Mouse (Mus musculus) forebrain, embryonic 11.5 days (tissue): ENCODE measurements at regions not wholly inside any gene's neighbourhood (a gene's known extent, or its start where the extent isn't known, plus 50 kb on each side); places are given as distances from the start of the nearest gene placed in this dataset.

Experiments used
- ATAC-seq: fragments of 200-750 bp; cut with Nextera tagmentation; replicated peaks from 2 replicates; pipeline ENCODE4 v1.8.0; 2017; ENCODE audit warnings: moderate TSS enrichment; ENCODE audit not compliant: low FRiP score
- DNase-seq: peaks from one replicate; pipeline ENCODE4 v3.0.0-alpha.2; 2017; ENCODE audit warnings: low spot score
- H3K27ac ChIP-seq: fragments of 300-500 bp; sonication (generic); 2 replicates; pipeline ENCODE4 v1.5.1; 2014; ENCODE audit warnings: low read depth, low read length
- H3K27me3 ChIP-seq: fragments of 300-500 bp; sonication (generic); 2 replicates; pipeline ENCODE4 v1.6.1; 2014; ENCODE audit warnings: mild to moderate bottlenecking, low read length, mixed read lengths; ENCODE audit not compliant: control insufficient read depth, insufficient read depth
- H3K36me3 ChIP-seq: fragments of 300-500 bp; sonication (generic); 2 replicates; pipeline ENCODE4 v1.6.1; 2014; ENCODE audit warnings: mild to moderate bottlenecking, low read length, moderate library complexity, mixed read lengths; ENCODE audit not compliant: control insufficient read depth, insufficient read depth
- H3K4me1 ChIP-seq: fragments of 300-500 bp; sonication (generic); replicated peaks from 2 replicates; pipeline ENCODE4 v1.6.1; 2014; ENCODE audit warnings: low read length, mixed read lengths; ENCODE audit not compliant: control insufficient read depth, insufficient read depth
- H3K4me2 ChIP-seq: fragments of 300-500 bp; sonication (generic); 2 replicates; pipeline ENCODE4 v1.6.1; 2014; ENCODE audit warnings: low read depth, mild to moderate bottlenecking, low read length, moderate library complexity, mixed read lengths; ENCODE audit not compliant: severe bottlenecking
- H3K4me3 ChIP-seq: fragments of 300-500 bp; sonication (generic); 2 replicates; pipeline ENCODE4 v1.5.1; 2014; ENCODE audit warnings: low read depth, low read length
- H3K9ac ChIP-seq: fragments of 300-500 bp; sonication (generic); 2 replicates; pipeline ENCODE4 v1.6.1; 2014; ENCODE audit warnings: low read length
- H3K9me3 ChIP-seq: fragments of 300-500 bp; sonication (generic); 2 replicates; pipeline ENCODE4 v1.6.1; 2016; ENCODE audit warnings: low read length, mixed read lengths; ENCODE audit not compliant: control insufficient read depth
- WGBS: fragments of 180-500 bp; shearing (Covaris S2); extraction: QIAGEN DNeasy Blood & Tissue Kit; methylation state at CpG from one replicate; pipeline ENCODE4 v1.1.7; 2014; 5-methylcytosine and 5-hydroxymethylcytosine counted together

GRCm38 (mm10) chr13:90797209-90797608, 107.9 kb downstream of the Atp6ap1l start:
- Histone ChIP-seq H3K9ac (no peak overlapping the region), H3K4me2 (no peak overlapping the region), H3K27ac (no peak overlapping the region), H3K9me3 (no peaks in the 10 kb centered on the region), H3K27me3 (no peaks in the 10 kb centered on the region), H3K4me3 (no peak overlapping the region), H3K36me3 (no peaks in the 10 kb centered on the region), H3K4me1 (no peaks in the 10 kb centered on the region)
- WGBS = 91% methylated on average over 3 of the region's 3 CpGs
- no peak for ATAC-seq
- no peak for DNase-seq

DNA sequence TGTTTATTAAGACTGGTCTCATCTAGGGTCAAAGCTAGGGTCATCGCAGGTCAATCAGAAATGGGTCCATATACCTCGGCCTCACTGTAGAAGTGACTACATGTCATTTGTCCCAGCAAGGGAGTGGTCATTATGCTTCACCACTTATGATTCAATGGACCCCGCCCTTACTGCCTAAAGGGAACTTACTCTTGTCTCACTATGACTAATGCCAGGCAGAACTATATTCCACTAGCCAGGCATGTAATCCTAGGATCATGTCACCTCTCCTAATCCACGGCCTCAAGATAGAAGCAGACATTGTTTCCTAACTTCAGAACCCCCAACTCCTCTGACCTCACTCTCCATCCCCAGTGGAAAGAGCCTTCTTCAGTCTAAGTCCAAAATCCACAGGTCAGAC, 108.3 kb downstream of the Atp6ap1l start:
- no peaks in the 10 kb centered on the region for H3K9me3 ChIP-seq
- no peak overlapping the region for H3K4me3 ChIP-seq
- H3K9ac ChIP-seq = no peak overlapping the region
- H3K4me2 ChIP-seq = no peak overlapping the region
- H3K27me3 ChIP-seq = no peaks in the 10 kb centered on the region
- WGBS = 87% methylated on average over 4 of the region's 4 CpGs
- no peak overlapping the region for H3K27ac ChIP-seq
- DNase-seq = no peak
- H3K4me1 ChIP-seq = no peaks in the 10 kb centered on the region
- no peak for ATAC-seq
- H3K36me3 ChIP-seq = no peaks in the 10 kb centered on the region

DNA sequence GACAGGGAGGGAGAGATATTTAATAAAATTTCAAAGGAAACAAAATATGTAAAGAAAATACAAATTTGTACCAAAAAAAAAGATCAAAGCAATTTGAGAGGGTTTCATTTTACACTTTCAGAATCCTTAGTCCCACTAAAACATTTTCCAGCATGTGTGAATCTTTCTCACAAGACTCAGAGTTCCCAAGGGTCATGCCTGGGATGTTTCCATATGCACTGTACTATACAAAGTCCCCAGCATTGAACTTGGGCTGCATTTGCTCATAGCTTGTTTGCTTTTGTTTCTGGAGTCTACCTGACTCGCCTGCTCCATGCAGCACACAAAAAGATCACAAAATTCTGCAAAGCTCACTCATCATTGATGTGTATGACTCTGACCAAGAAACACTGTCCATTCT, 122.7 kb downstream of the Atp6ap1l start:
- Histone ChIP-seq H3K9ac (no peak overlapping the region), H3K36me3 (no peaks in the 10 kb centered on the region), H3K9me3 (no peaks in the 10 kb centered on the region), H3K27ac (no peak overlapping the region), H3K4me1 (no peaks in the 10 kb centered on the region), H3K27me3 (no peaks in the 10 kb centered on the region), H3K4me2 (no peak overlapping the region), H3K4me3 (no peak overlapping the region)
- 90% methylated on average over 1 of the region's 1 CpGs for WGBS
- DNase-seq (no peak), ATAC-seq (no peak)

GRCm38 (mm10) chr13:90781974-90782373, 123.2 kb downstream of the Atp6ap1l start:
- DNase-seq (no peak), ATAC-seq (no peak)
- no peaks in the 10 kb centered on the region for H3K9me3 ChIP-seq
- no peak overlapping the region for H3K4me3 ChIP-seq
- H3K27me3 ChIP-seq = no peaks in the 10 kb centered on the region
- no peaks in the 10 kb centered on the region for H3K4me1 ChIP-seq
- H3K27ac ChIP-seq = no peak overlapping the region
- 87% methylated on average over 2 of the region's 2 CpGs for WGBS
- H3K4me2 ChIP-seq = no peak overlapping the region
- H3K9ac ChIP-seq = no peak overlapping the region
- H3K36me3 ChIP-seq = no peaks in the 10 kb centered on the region

GRCm38 (mm10) chr13:90777952-90778298, 127.2 kb downstream of the Atp6ap1l start:
- no peak overlapping the region for H3K4me3 ChIP-seq
- H3K9me3 ChIP-seq = no peaks in the 10 kb centered on the region
- 91% methylated on average over 4 of the region's 4 CpGs for WGBS
- H3K27me3 ChIP-seq = no peaks in the 10 kb centered on the region
- H3K4me2 ChIP-seq = no peak overlapping the region
- no peak overlapping the region for H3K27ac ChIP-seq
- no peak for DNase-seq
- ATAC-seq = no peak
- H3K36me3 ChIP-seq = no peaks in the 10 kb centered on the region
- H3K4me1 ChIP-seq = no peaks in the 10 kb centered on the region
- no peak overlapping the region for H3K9ac ChIP-seq

- Histone ChIP-seq H3K4me1 (no peaks in the 10 kb centered on the region), H3K4me2 (no peak overlapping the region), H3K27me3 (no peaks in the 10 kb centered on the region), H3K9ac (no peak overlapping the region), H3K9me3 (no peaks in the 10 kb centered on the region), H3K4me3 (no peak overlapping the region), H3K36me3 (no peaks in the 10 kb centered on the region), H3K27ac (no peak overlapping the region)
- 87% methylated on average over 5 of the region's 5 CpGs for WGBS
- DNase-seq (no peak), ATAC-seq (no peak)
These were observed 127.8 kb downstream of the Atp6ap1l start for GRCm38 (mm10) chr13:90777123-90777951.

DNA sequence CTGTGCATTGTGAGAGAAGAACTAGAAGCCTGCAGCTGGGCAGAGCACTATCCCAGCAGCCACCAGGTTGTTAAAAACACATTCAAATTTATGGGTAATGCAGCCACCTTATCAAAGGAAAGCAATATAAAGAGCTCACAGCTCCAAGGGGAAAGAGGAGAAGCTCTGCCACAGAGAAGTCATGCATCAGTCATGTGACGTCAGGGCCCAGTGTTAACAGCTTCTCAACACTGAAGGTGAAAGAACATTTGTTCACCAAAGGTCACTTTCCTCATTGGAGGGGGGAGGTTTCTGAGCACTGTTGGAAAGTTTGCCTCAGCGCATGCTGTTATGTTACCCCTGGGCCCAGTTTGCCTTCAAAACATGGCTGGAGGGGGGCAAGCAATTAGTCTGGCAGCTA, 143.0 kb downstream of the Atp6ap1l start:
- Histone ChIP-seq H3K4me1 (no peaks in the 10 kb centered on the region; the same call in 1 of the 2 replicates), H3K4me3 (no peak overlapping the region), H3K4me2 (no peak overlapping the region), H3K9ac (no peak overlapping the region), H3K36me3 (no peaks in the 10 kb centered on the region), H3K27me3 (no peaks in the 10 kb centered on the region), H3K27ac (no peak overlapping the region), H3K9me3 (no peaks in the 10 kb centered on the region)
- ATAC-seq (no peak), DNase-seq (no peak)
- 45% methylated on average over 2 of the region's 2 CpGs for WGBS

DNA sequence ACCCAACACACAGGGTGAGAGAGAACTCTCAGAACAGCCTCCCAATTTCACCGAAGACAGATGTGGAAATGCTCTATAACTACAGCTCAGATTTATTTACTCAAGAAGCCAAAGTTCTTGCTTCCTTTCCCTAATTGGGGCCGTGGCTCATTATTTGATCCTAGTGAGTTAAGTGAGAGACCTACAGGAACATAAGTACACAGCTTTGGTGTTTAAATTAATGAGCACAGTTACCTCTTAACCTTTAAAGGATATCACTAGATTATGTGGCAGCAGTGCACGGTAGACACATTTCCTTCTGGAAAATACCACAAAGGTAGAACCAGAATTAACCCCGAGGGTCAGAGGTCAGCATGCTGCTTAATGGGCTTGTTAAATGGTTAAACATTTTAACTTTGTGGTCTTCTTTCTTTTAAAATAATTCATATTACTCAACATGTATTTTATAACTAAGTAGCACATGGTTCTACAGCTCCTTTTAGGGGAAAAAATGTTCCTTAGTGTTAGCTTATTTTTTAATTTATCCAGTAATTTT, 144.6 kb downstream of the Atp6ap1l start:
- Histone ChIP-seq H3K9me3 (no peaks in the 10 kb centered on the region), H3K27ac (no peak overlapping the region), H3K9ac (no peak overlapping the region), H3K27me3 (no peaks in the 10 kb centered on the region), H3K4me2 (no peak overlapping the region), H3K36me3 (no peaks in the 10 kb centered on the region), H3K4me1 (no peaks in the 10 kb centered on the region; the same call in 1 of the 2 replicates), H3K4me3 (no peak overlapping the region)
- DNase-seq = no peak
- 62% methylated on average over 4 of the region's 4 CpGs for WGBS
- ATAC-seq = no peak

- no peak overlapping the region for H3K4me2 ChIP-seq
- H3K36me3 ChIP-seq = no peaks in the 10 kb centered on the region
- H3K4me1 ChIP-seq = no peaks in the 10 kb centered on the region
- H3K4me3 ChIP-seq = no peak overlapping the region
- ATAC-seq (no peak), DNase-seq (no peak)
- no peaks in the 10 kb centered on the region for H3K9me3 ChIP-seq
- 91% methylated on average over 3 of the region's 3 CpGs for WGBS
- H3K27me3 ChIP-seq = no peaks in the 10 kb centered on the region
- H3K9ac ChIP-seq = no peak overlapping the region
- H3K27ac ChIP-seq = no peak overlapping the region
These were observed 150.7 kb downstream of the Atp6ap1l start for GRCm38 (mm10) chr13:90754451-90754850.
